Mouse (Mus musculus) CH12.LX (cell line): ENCODE measurements around the gene Med15. TPM values are rescaled to one million over a fixed set of nuclear protein-coding genes. Genes with fewer than 3 reads are reported as not detected.

Experiments used
- DNase-seq: peaks from one replicate; pipeline ENCODE4 v3.0.0-alpha.2; 2013; ENCODE audit errors: extremely low read depth
- H3K27ac ChIP-seq: 2 replicates; pipeline ENCODE4 v1.5.1; 2012; ENCODE audit warnings: low read depth, mild to moderate bottlenecking, control low read depth, moderate library complexity; ENCODE audit not compliant: insufficient read depth
- H3K27me3 ChIP-seq: replicated peaks from 2 replicates; pipeline ENCODE3; 2012; ENCODE audit warnings: inconsistent platforms
- H3K36me3 ChIP-seq, 2 experiments: replicated peaks in 1 of 2; 2 replicates each; pipeline versions ENCODE3 to v1.6.1; 2012; ENCODE audit warnings: inconsistent platforms in 1 of 2, low read length in 1 of 2, mild to moderate bottlenecking in 1 of 2, mixed read lengths in 1 of 2, moderate library complexity in 1 of 2; ENCODE audit not compliant: control insufficient read depth in 1 of 2, insufficient read depth in 1 of 2
- H3K4me1 ChIP-seq, 2 experiments: 2 replicates each; pipeline ENCODE4 v1.6.1; 2012; ENCODE audit warnings: inconsistent platforms in 1 of 2, moderate library complexity in 1 of 2; ENCODE audit not compliant: insufficient read depth in 2 of 2, control insufficient read depth in 1 of 2
- H3K4me2 ChIP-seq: 2 replicates; pipeline ENCODE4 v1.6.1; 2012; ENCODE audit warnings: low read depth, mild to moderate bottlenecking, control low read depth; ENCODE audit not compliant: poor library complexity, insufficient read depth, severe bottlenecking
- H3K4me3 ChIP-seq, 3 experiments: fragments of 150-350 bp in 1 of 3; sonication (generic) in 1 of 3; replicated peaks in 1 of 3; 2 replicates each; pipeline versions ENCODE3 to v1.5.1; 2011 to 2012; ENCODE audit warnings: low read depth in 2 of 3, low read length in 2 of 3, mild to moderate bottlenecking in 2 of 3, moderate library complexity in 2 of 3, control low read depth in 1 of 3, improper control_type of control experiment in 1 of 3, inconsistent platforms in 1 of 3, mixed read lengths in 1 of 3; ENCODE audit not compliant: poor library complexity in 1 of 3
- H3K79me2 ChIP-seq: replicated peaks from 2 replicates; pipeline ENCODE4 v1.6.1; 2012; ENCODE audit warnings: mild to moderate bottlenecking, moderate library complexity; ENCODE audit not compliant: control insufficient read depth, poor library complexity, insufficient read depth, severe bottlenecking; ENCODE audit errors: extremely low read depth
- H3K9ac ChIP-seq: 2 replicates; pipeline ENCODE4 v1.6.1; 2012; ENCODE audit warnings: low read depth, mild to moderate bottlenecking, control low read depth, moderate library complexity; ENCODE audit not compliant: insufficient read depth
- H3K9me3 ChIP-seq: replicated peaks from 2 replicates; pipeline ENCODE3; 2012; ENCODE audit warnings: low read length, inconsistent platforms, mixed read lengths
- BHLHE40 ChIP-seq: IDR thresholded peaks from 2 replicates; pipeline ENCODE4 v1.6.1; 2011; ENCODE audit warnings: mild to moderate bottlenecking, low read depth, low read length, improper control_type of control experiment
- CHD1 ChIP-seq: IDR thresholded peaks from 2 replicates; pipeline ENCODE4 v1.6.1; 2012; ENCODE audit warnings: low read depth, low read length, improper control_type of control experiment, inconsistent platforms
- CHD2 ChIP-seq: IDR thresholded peaks from 2 replicates; pipeline ENCODE4 v1.6.1; 2011; ENCODE audit warnings: low read length, improper control_type of control experiment
- CTCF ChIP-seq, 2 experiments: IDR thresholded peaks in 1 of 2; conservative IDR thresholded peaks in 1 of 2; 2 replicates each; pipeline ENCODE4 v1.5.1; 2011 to 2012; ENCODE audit warnings: low read depth in 2 of 2, low read length in 2 of 2, improper control_type of control experiment in 1 of 2, inconsistent platforms in 1 of 2, mild to moderate bottlenecking in 1 of 2, moderate library complexity in 1 of 2
- E2F4 ChIP-seq: IDR thresholded peaks from 2 replicates; pipeline ENCODE4 v1.6.1; 2011; ENCODE audit warnings: low read depth, low read length, improper control_type of control experiment; ENCODE audit not compliant: insufficient replicate concordance
- ELF1 ChIP-seq: IDR thresholded peaks from 2 replicates; pipeline ENCODE4 v1.6.1; 2014; ENCODE audit warnings: low read depth, mild to moderate bottlenecking, inconsistent platforms, low read length, improper control_type of control experiment
- EP300 ChIP-seq: IDR thresholded peaks from 2 replicates; pipeline ENCODE4 v1.6.1; 2011; ENCODE audit warnings: low read length, improper control_type of control experiment
- ETS1 ChIP-seq: conservative IDR thresholded peaks from 2 replicates; pipeline ENCODE4 v1.6.1; 2012; ENCODE audit warnings: low read depth, mild to moderate bottlenecking, inconsistent platforms, low read length, improper control_type of control experiment, moderate library complexity
- GABPA ChIP-seq: IDR thresholded peaks from 2 replicates; pipeline ENCODE4 v1.6.1; 2012; ENCODE audit warnings: low read depth, low read length, improper control_type of control experiment, inconsistent platforms; ENCODE audit not compliant: insufficient replicate concordance
- IRF4 ChIP-seq: IDR thresholded peaks from 2 replicates; pipeline ENCODE4 v1.6.1; 2014; ENCODE audit warnings: low read depth, mild to moderate bottlenecking, inconsistent platforms, low read length, improper control_type of control experiment
- JUN ChIP-seq: IDR thresholded peaks from 2 replicates; pipeline ENCODE4 v1.6.1; 2011; ENCODE audit warnings: low read depth, mild to moderate bottlenecking, low read length, improper control_type of control experiment, moderate library complexity; ENCODE audit not compliant: insufficient read depth
- JUND ChIP-seq: conservative IDR thresholded peaks from 2 replicates; pipeline ENCODE4 v1.6.1; 2011; ENCODE audit warnings: low read depth, low read length, improper control_type of control experiment
- KAT2A ChIP-seq: IDR thresholded peaks from 2 replicates; pipeline ENCODE4 v1.6.1; 2012; ENCODE audit warnings: low read length, improper control_type of control experiment, inconsistent platforms; ENCODE audit not compliant: insufficient replicate concordance
- MAFK ChIP-seq: IDR thresholded peaks from 2 replicates; pipeline ENCODE4 v1.6.1; 2011; ENCODE audit warnings: low read length, improper control_type of control experiment; ENCODE audit not compliant: insufficient replicate concordance
- MAZ ChIP-seq: IDR thresholded peaks from 2 replicates; pipeline ENCODE4 v1.6.1; 2012; ENCODE audit warnings: low read depth, mild to moderate bottlenecking, inconsistent platforms, low read length, improper control_type of control experiment, moderate library complexity
- MEF2A ChIP-seq: IDR thresholded peaks from 2 replicates; pipeline ENCODE4 v1.6.1; 2014; ENCODE audit warnings: low read depth, mild to moderate bottlenecking, inconsistent platforms, low read length, improper control_type of control experiment, borderline replicate concordance
- MYC ChIP-seq: IDR thresholded peaks from 2 replicates; pipeline ENCODE4 v1.6.1; 2011; ENCODE audit warnings: low read depth, mild to moderate bottlenecking, improper control_type of control experiment, low read length
- NELFE ChIP-seq: IDR thresholded peaks from 2 replicates; pipeline ENCODE4 v1.6.1; 2011; ENCODE audit warnings: low read depth, low read length, improper control_type of control experiment
- NRF1 ChIP-seq: IDR thresholded peaks from 2 replicates; pipeline ENCODE4 v1.6.1; 2014; ENCODE audit warnings: low read depth, mild to moderate bottlenecking, inconsistent platforms, low read length, improper control_type of control experiment, moderate library complexity
- PAX5 ChIP-seq: IDR thresholded peaks from 2 replicates; pipeline ENCODE4 v1.6.1; 2012; ENCODE audit warnings: low read length, inconsistent platforms, mixed read lengths
- POLR2A ChIP-seq: IDR thresholded peaks from 2 replicates; pipeline ENCODE4 v1.6.1; 2011; ENCODE audit warnings: low read depth, mild to moderate bottlenecking, improper control_type of control experiment, low read length
- RAD21 ChIP-seq: IDR thresholded peaks from 2 replicates; pipeline ENCODE4 v1.6.1; 2011; ENCODE audit warnings: low read depth, mild to moderate bottlenecking, low read length, improper control_type of control experiment, moderate library complexity
- RCOR1 ChIP-seq: conservative IDR thresholded peaks from 2 replicates; pipeline ENCODE4 v1.6.1; 2012; ENCODE audit warnings: low read depth, mild to moderate bottlenecking, inconsistent platforms, low read length, improper control_type of control experiment
- SIN3A ChIP-seq: IDR thresholded peaks from 2 replicates; pipeline ENCODE4 v1.6.1; 2012; ENCODE audit warnings: low read length, improper control_type of control experiment, inconsistent platforms
- SMC3 ChIP-seq: IDR thresholded peaks from 2 replicates; pipeline ENCODE4 v1.6.1; 2011; ENCODE audit warnings: low read depth, low read length, improper control_type of control experiment
- TBP ChIP-seq: conservative IDR thresholded peaks from 2 replicates; pipeline ENCODE4 v1.6.1; 2011; ENCODE audit warnings: low read depth, low read length, improper control_type of control experiment
- UBTF ChIP-seq: IDR thresholded peaks from 2 replicates; pipeline ENCODE4 v1.6.1; 2012; ENCODE audit warnings: low read depth, mild to moderate bottlenecking, inconsistent platforms, low read length, improper control_type of control experiment, moderate library complexity
- USF2 ChIP-seq: conservative IDR thresholded peaks from 2 replicates; pipeline ENCODE4 v1.6.1; 2011; ENCODE audit warnings: low read depth, low read length, improper control_type of control experiment
- ZC3H11A ChIP-seq: IDR thresholded peaks from 2 replicates; pipeline ENCODE4 v1.6.1; 2012; ENCODE audit warnings: low read depth, mild to moderate bottlenecking, inconsistent platforms, low read length, improper control_type of control experiment
- ZKSCAN1 ChIP-seq: IDR thresholded peaks from 2 replicates; pipeline ENCODE4 v1.6.1; 2012; ENCODE audit warnings: low read depth, inconsistent platforms, low read length, improper control_type of control experiment, borderline replicate concordance
- ZMIZ1 ChIP-seq: IDR thresholded peaks from 2 replicates; pipeline ENCODE4 v1.6.1; 2012; ENCODE audit warnings: low read depth, mild to moderate bottlenecking, inconsistent platforms, low read length, improper control_type of control experiment
- ZNF384 ChIP-seq: IDR thresholded peaks from 2 replicates; pipeline ENCODE4 v1.6.1; 2012; ENCODE audit warnings: low read depth, low read length, improper control_type of control experiment, inconsistent platforms
- dilution Hi-C: fragments of 300-500 bp; cut with MboI; formaldehyde crosslinking; loops from 2 replicates; pipeline ENCODE4 v1.14.3; 2020; ENCODE audit warnings: low sequenced_read_pairs; ENCODE audit not compliant: extremely low pct_unique_long_range_greater_than_20kb, extremely low pct_ligation_motif_present
- in situ Hi-C: fragments of 300-500 bp; cut with MboI; formaldehyde crosslinking; loops from 3 replicates; pipeline ENCODE4 v1.14.3; 2019; ENCODE audit warnings: low sequenced_read_pairs, low pct_ligation_motif_present, low pct_unique_long_range_greater_than_20kb, mixed read lengths
- polyA plus RNA-seq: library from polyadenylated mRNA; unstranded; fragments of >175 nt; gene quantifications from 2 replicates; pipeline ENCODE4 v1.2.1, GENCODE M21; 2012; ENCODE audit warnings: low read depth; ENCODE audit not compliant: insufficient read length
- total RNA-seq, 2 experiments: library from RNA; depleted of rRNA; stranded (reverse); fragments of 300-350 nt in 1 of 2; fragments of >200 nt in 1 of 2; gene quantifications; 2 replicates each; pipeline ENCODE4 v1.2.3; 2012 to 2014

Gene Med15
- total and polyA plus RNA-seq, 3 experiments, result 20.1 to 78.1 (median 42.6) TPM

DNA sequence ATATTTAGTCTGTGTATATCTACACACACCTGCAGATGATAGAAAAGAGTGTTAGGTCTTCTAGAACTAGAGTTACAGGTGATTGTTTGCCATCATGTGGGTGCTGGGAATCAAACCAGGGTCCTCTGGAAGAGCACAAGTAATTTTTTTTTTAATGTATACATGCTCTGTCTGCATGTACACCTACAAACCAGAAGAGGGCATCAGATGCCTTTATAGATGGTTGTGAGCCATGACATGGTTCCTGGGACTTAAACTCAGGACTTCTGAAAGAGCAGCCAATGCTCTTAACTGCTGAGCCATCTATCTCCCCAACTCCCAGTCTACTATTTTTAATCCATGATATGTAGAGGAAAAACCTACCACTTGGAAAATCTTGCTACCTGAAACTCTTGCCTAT, 2.7 kb downstream of the Med15 start:
- Histone ChIP-seq H3K27ac (no peak overlapping the region), H3K9me3 (no peaks in the 10 kb centered on the region), H3K4me3 (no peak overlapping the region), H3K4me1 (peaks cover 3 to 11% of the 10 kb centered on the region in 2 experiments; a peak in 3 of 4 replicates), H3K79me2 (no peaks in the 10 kb centered on the region), H3K9ac (no peak overlapping the region), H3K4me2 (no peak overlapping the region), H3K27me3 (no peaks in the 10 kb centered on the region), H3K36me3 (no peaks in the 10 kb centered on the region)
- dilution Hi-C loops, result no loop called here
- in situ Hi-C loops, result loop anchor here (10.0 kb wide), 1 partner anchor 175 kb away; no protein-coding TSS in a partner anchor
- no peak for TF ChIP-seq SIN3A
- no peak for TF ChIP-seq CHD2
- peak; percentile 18 for TF ChIP-seq SMC3
- no peak for TF ChIP-seq TBP
- TF ChIP-seq ZNF384, result peak; percentile 63
- peak in 1 of 2 experiments; percentile 55; a peak in 2 of 4 replicates for TF ChIP-seq CTCF (conservative IDR thresholded peaks at IDR 0.05 in 1 of 2, IDR thresholded peaks at IDR 0.05 in 1 of 2; ENCODE audit: low read depth in 2 of 2, low read length in 2 of 2)
- no peak for TF ChIP-seq ZC3H11A
- no peak for TF ChIP-seq E2F4
- TF ChIP-seq JUND, result no peak
- peak; percentile 37 for TF ChIP-seq RAD21
- no peak for TF ChIP-seq ZMIZ1
- no peak for DNase-seq

DNA sequence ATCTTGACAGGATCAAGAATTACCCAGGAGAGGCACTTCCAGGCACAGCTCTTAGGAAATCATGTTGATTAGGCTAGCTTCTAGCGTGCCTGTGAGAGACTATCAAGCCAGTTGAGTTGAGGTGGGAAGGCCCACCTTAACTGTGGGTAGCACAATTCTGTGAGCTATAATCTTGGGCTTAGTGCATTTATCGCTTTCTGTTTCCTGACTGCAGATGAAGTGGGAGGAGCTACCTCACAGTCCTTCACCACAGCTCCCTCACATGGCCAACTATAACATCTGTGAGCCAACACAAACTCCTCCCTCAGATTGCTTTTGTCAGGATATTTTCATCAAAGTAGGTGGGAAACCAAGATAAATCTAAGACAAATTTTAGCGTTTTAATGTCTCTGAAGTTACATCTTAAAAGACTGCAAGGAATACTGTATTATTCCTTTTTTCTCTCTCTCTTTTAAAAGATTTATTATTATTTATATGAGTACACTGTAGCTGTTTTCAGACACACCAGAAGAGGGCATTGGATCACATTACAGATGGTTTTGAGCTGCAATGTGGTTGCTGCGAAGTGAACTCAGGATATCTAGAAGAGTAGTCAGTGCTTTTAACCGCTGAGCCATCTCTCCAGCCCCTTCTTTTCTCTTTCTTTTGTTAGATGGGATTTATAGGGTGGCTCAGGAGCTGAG, 5.4 kb downstream of the Med15 start:
- Histone ChIP-seq H3K36me3 (no peaks in the 10 kb centered on the region), H3K79me2 (peaks cover 2% of the 10 kb centered on the region), H3K4me3 (peak overlapping the region in 1 of 3 experiments; percentile 22), H3K4me2 (peak overlapping the region; percentile 41), H3K9ac (peak overlapping the region; percentile 64), H3K27me3 (no peaks in the 10 kb centered on the region), H3K9me3 (no peaks in the 10 kb centered on the region), H3K4me1 (peaks cover 7 to 14% of the 10 kb centered on the region in 2 experiments), H3K27ac (no peak overlapping the region)
- dilution Hi-C loops, result no loop called here
- in situ Hi-C loops, result no loop called here
- DNase-seq, result peak; percentile 85
- TF ChIP-seq GABPA (no peak), CHD1 (no peak), ZC3H11A (no peak), POLR2A (peak; percentile 69), BHLHE40 (no peak), JUN (no peak), EP300 (no peak), ETS1 (no peak), MEF2A (no peak), RCOR1 (no peak), SIN3A (no peak), MAFK (no peak), ZMIZ1 (no peak), ZKSCAN1 (no peak), UBTF (no peak), MAZ (no peak), USF2 (no peak), CHD2 (no peak), MYC (peak; percentile 56; the same call in 1 of the 2 replicates), NELFE (no peak), KAT2A (no peak), IRF4 (no peak), NRF1 (no peak), PAX5 (no peak), SMC3 (peak; percentile 28; the same call in 1 of the 2 replicates), E2F4 (no peak), ELF1 (peak; percentile 68)
